Mouse (Mus musculus) MEL (cell line): ENCODE data around the gene Sh3bp4.

Experiments
- CTCF ChIP-seq, 3 experiments: IDR thresholded peaks in 2 of 3; conservative IDR thresholded peaks in 1 of 3; 2 replicates each; pipeline ENCODE4 v1.5.1; 2011 to 2012; ENCODE audit warnings: low read length in 3 of 3, low read depth in 2 of 3, mild to moderate bottlenecking in 2 of 3, improper control_type of control experiment in 1 of 3, inconsistent platforms in 1 of 3, mixed read lengths in 1 of 3, moderate library complexity in 1 of 3; ENCODE audit not compliant: control insufficient read depth in 1 of 3, insufficient read depth in 1 of 3, poor library complexity in 1 of 3, severe bottlenecking in 1 of 3
- EP300 ChIP-seq, 2 experiments: IDR thresholded peaks; 2 replicates each; pipeline ENCODE4 v1.6.1; 2011; ENCODE audit warnings: improper control_type of control experiment in 2 of 2, low read length in 2 of 2, low read depth in 1 of 2, mild to moderate bottlenecking in 1 of 2
- MXI1 ChIP-seq: IDR thresholded peaks from 2 replicates; pipeline ENCODE4 v1.6.1; 2011; ENCODE audit warnings: mild to moderate bottlenecking, low read depth, low read length, improper control_type of control experiment
- POLR2A ChIP-seq, 2 experiments: IDR thresholded peaks; 2 replicates each; pipeline ENCODE4 v1.6.1; 2011 to 2012; ENCODE audit warnings: low read length in 2 of 2, mild to moderate bottlenecking in 2 of 2, control low read depth in 1 of 2, improper control_type of control experiment in 1 of 2, low read depth in 1 of 2, moderate library complexity in 1 of 2; ENCODE audit not compliant: control insufficient read depth in 1 of 2, insufficient read depth in 1 of 2, poor library complexity in 1 of 2
- RAD21 ChIP-seq: IDR thresholded peaks from 2 replicates; pipeline ENCODE4 v1.6.1; 2011; ENCODE audit warnings: mild to moderate bottlenecking, low read depth, low read length, improper control_type of control experiment
- SMC3 ChIP-seq: IDR thresholded peaks from 2 replicates; pipeline ENCODE4 v1.6.1; 2011; ENCODE audit warnings: low read depth, low read length, improper control_type of control experiment
- USF2 ChIP-seq, 2 experiments: IDR thresholded peaks; 2 replicates each; pipeline ENCODE4 v1.6.1; 2011 to 2012; ENCODE audit warnings: improper control_type of control experiment in 2 of 2, low read length in 2 of 2, borderline replicate concordance in 1 of 2, inconsistent platforms in 1 of 2, low read depth in 1 of 2, mild to moderate bottlenecking in 1 of 2; ENCODE audit not compliant: insufficient read depth in 1 of 2
- ZKSCAN1 ChIP-seq: IDR thresholded peaks from 2 replicates; pipeline ENCODE4 v1.6.1; 2012; ENCODE audit warnings: low read depth, mild to moderate bottlenecking, inconsistent platforms, low read length, improper control_type of control experiment, moderate library complexity
- ZNF384 ChIP-seq: IDR thresholded peaks from 2 replicates; pipeline ENCODE4 v1.6.1; 2012; ENCODE audit warnings: low read depth, mild to moderate bottlenecking, inconsistent platforms, low read length, improper control_type of control experiment

GRCm38 (mm10) chr1:89081371-89081770 is 11.2 kb downstream of the Sh3bp4 start:
- TF ChIP-seq POLR2A (IDR thresholded peaks at IDR 0.05; ENCODE audit: control insufficient read depth in 1 of 2, insufficient read depth in 1 of 2, low read depth in 1 of 2, low read length in 2 of 2, poor library complexity in 1 of 2) (no peak), EP300 (IDR thresholded peaks at IDR 0.05; ENCODE audit: low read depth in 1 of 2, low read length in 2 of 2) (no peak), SMC3 (no peak), ZKSCAN1 (no peak), USF2 (IDR thresholded peaks at IDR 0.05; ENCODE audit: borderline replicate concordance in 1 of 2, insufficient read depth in 1 of 2, low read depth in 1 of 2, low read length in 2 of 2) (no peak), CTCF (IDR thresholded peaks at IDR 0.05 in 2 of 3, conservative IDR thresholded peaks at IDR 0.05 in 1 of 3; ENCODE audit: control insufficient read depth in 1 of 3, insufficient read depth in 1 of 3, low read depth in 2 of 3, low read length in 3 of 3, poor library complexity in 1 of 3, severe bottlenecking in 1 of 3) (no peak), ZNF384 (no peak), MXI1 (no peak), RAD21 (no peak)
